8 mouse cellular contexts compared by ENCODE assay signal in the genomic region with DNA sequence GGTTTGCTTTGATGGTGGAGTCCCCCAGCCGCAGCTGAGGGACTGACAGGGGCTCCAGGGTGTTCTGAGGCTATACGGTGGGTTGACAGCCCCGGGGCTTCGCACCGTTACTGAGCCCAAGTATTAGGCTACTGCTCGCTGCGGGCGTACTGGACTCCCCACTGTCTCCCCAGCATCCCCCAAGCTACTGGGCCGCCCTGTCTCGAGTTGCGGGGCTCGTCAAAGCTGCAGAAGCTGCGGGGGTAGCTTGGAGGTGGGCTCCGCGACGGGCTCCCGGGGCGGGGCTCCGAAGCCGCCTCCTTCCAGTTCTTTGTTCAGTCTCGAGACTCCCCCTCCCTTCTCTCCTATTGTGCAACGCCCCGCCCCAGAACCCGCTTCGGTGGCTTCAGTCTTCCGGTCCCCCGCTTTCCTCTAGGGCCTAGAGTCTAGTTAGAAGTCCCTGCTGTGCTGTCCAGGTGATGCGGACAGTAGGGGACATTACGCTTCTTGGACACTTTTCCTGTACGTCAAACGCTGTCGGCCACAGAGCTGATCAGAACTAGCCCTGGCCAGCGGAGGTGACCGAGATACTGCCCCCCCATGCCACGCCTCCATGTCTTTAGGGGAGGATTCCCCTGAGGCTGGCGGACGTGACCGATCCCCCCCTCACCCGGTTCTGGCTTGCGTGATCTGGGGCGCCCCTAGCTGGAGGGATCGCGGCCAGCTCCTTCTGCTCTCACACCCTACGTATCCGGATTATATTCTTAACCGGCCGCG. TPM values are rescaled to one million over a fixed set of nuclear protein-coding genes. Genes with fewer than 3 reads are reported as not detected.
DNase-seq lines count a peak whose midpoint lies in the region; ATAC-seq lines count a peak whose summit lies in the region.

No protein-coding gene starts in this region.

- H3K4me2 ChIP-seq in embryonic facial prominence, embryonic 14.5 days (ENCODE audit: low read depth, low read length) = peak overlapping the region; percentile 59

- peak; percentile 77 for ATAC-seq in embryonic facial prominence, embryonic 14.5 days (ENCODE audit: low read depth)

- no peaks in the 10 kb centered on the region for H3K27me3 ChIP-seq in embryonic facial prominence, embryonic 14.5 days (replicated peaks; ENCODE audit: control insufficient read depth, insufficient read depth, low read length)

- peak overlapping the region; percentile 95 for H3K9ac ChIP-seq in embryonic facial prominence, embryonic 14.5 days (ENCODE audit: low read depth, low read length)

- H3K4me3 ChIP-seq in embryonic facial prominence, embryonic 14.5 days (ENCODE audit: low read depth, low read length) = peak overlapping the region; percentile 89

- H3K36me3 ChIP-seq in embryonic facial prominence, embryonic 14.5 days (ENCODE audit: control insufficient read depth, insufficient read depth, low read length) = peaks cover 36% of the 10 kb centered on the region

- H3K9me3 ChIP-seq in embryonic facial prominence, embryonic 14.5 days (ENCODE audit: control insufficient read depth, low read length) = no peaks in the 10 kb centered on the region

- peak overlapping the region; percentile 96 for H3K27ac ChIP-seq in embryonic facial prominence, embryonic 14.5 days (replicated peaks; ENCODE audit: low read depth, low read length)

- WGBS in embryonic facial prominence, embryonic 14.5 days = under 1% methylated on average over 35 of the region's 48 CpGs

- DNase-seq in 416B (ENCODE audit: low read depth) (peak; percentile 95), liver (peak; percentile 76)
- DNase-seq in adrenal gland, postnatal 36 days = peak; percentile 83 to 87
- peak; percentile 96 for DNase-seq in embryonic facial prominence, embryonic 14.5 days (ENCODE audit: low spot score)
- peak; percentile 81 to 84 for DNase-seq in heart, adult 9 months (ENCODE audit: low spot score in 2 of 2)
- DNase-seq in kidney, adult 9 months = peak; percentile 79
- peak; percentile 56 to 77 for DNase-seq in monocyte, adult 2 months (ENCODE audit: low read depth in 1 of 2, low spot score in 2 of 2)
- peak; percentile 65 to 67 for DNase-seq in spleen, postnatal 14 days (ENCODE audit: low spot score in 2 of 2)

- peaks cover 23% of the 10 kb centered on the region for H3K4me1 ChIP-seq in embryonic facial prominence, embryonic 14.5 days (ENCODE audit: control insufficient read depth, insufficient read depth, low read length)

RNA-seq across cellular contexts. Expression of gene Ccng2, which starts 1.0 kb away (rescaled TPM):
- 10 to 100 TPM; 23.4 to 32.6 TPM for total RNA-seq in adrenal gland, postnatal 36 days (2021)
- polyA plus RNA-seq in embryonic facial prominence, embryonic 14.5 days (2014; fragmentation: Nextera tagmentation; extraction: Ambion mirVana) = 54.2 and 55.7 TPM in 2 replicates

Comparison
In these comparisons a context has a peak if more than half of its experiments do, and no peak if none do; other contexts are left out.
1. Peak in every context shown above with its lines: DNase-seq, ATAC-seq, H3K4me3 ChIP-seq and H3K27ac ChIP-seq.